Mouse (Mus musculus) c-Kit-positive CD71-positive TER-119-positive erythroid progenitor cells, embryonic 14.5 days (primary cell): Measurements from ENCODE around the gene Sema3f.

ENCODE experiments used
- DNase-seq: peaks from one replicate; pipeline ENCODE4 v3.0.0-alpha.2; 2013; ENCODE audit warnings: low spot score

Sema3f gene

GRCm38 (mm10) chr9:107633661-107634405 lies 76.4 kb downstream of the Sema3f start:
- DNase-seq, result no peak

DNA sequence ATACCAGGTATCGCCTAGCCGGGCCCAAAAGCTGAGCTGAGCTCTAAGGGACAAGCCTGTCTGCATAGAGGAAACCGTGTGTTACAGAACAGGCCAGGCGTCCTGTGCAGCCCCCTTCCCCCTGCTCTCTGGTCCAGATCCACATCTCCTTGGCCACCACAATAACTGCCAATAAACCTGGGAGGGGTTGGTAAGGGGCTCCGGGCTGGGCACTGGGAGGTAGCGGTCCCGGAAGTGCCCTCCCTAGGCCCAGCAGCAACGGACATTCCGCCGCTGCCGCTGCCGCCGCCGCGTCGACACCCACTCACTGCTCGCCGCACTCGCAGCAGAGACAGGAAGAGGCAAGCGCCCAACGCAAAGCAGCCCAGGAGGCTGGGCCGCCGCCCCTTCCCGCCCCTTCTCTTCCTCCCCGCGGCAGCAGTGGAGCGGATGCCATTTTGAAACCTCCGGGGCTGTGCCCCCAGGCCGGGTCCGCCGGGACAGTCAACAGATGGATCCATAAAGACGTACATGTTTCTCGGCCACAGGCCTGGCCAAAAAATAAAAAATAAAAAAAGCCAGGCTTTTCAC lies 77.1 kb downstream of the Sema3f start:
- peak; percentile 72 for DNase-seq

DNA sequence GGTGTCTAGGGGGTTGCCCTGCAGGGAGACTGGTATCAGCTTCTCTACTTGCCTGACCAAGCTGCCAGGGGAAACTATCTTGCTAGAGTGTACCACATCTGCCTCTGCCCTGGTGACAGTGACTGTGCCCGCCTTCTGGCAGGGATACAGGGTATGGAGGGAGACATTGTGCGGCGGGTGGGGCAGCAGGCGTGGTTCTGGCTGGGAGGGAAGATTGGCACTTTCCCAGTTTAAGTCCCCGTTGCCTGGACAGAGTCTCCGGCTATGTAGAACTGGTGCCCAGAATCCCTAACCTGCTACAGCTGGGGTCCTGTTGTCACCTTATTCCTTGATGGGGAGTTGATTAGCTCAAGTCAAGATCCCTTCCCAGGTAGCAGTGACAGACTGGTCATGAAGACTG lies 77.8 kb downstream of the Sema3f start:
- DNase-seq, result peak; percentile 51

GRCm38 (mm10) chr9:107631861-107632260 lies 78.4 kb downstream of the Sema3f start:
- no peak for DNase-seq
